Mouse (Mus musculus) stomach, embryonic 14.5 days (tissue): ENCODE measurements around the gene Hsph1. TPM values are rescaled to one million over a fixed set of nuclear protein-coding genes. Genes with fewer than 3 reads are reported as not detected.
A peak's percentile ranks its signal among the peaks of the same experiment; 100 is the strongest.

ENCODE experiments used
- ATAC-seq: fragments of 200-750 bp; cut with Nextera tagmentation; 2 replicates; pipeline ENCODE4 v1.8.0; 2017; ENCODE audit warnings: low read depth, moderate TSS enrichment; ENCODE audit not compliant: insufficient number of reproducible peaks, insufficient read depth, low FRiP score
- H3K27ac ChIP-seq: fragments of 300-500 bp; sonication (generic); 2 replicates; pipeline ENCODE4 v1.5.1; 2014; ENCODE audit warnings: mild to moderate bottlenecking, low read length, moderate library complexity, mixed read lengths
- H3K27me3 ChIP-seq: fragments of 300-500 bp; sonication (generic); 2 replicates; pipeline ENCODE4 v1.6.1; 2014; ENCODE audit warnings: low read length, control low read depth, mixed read lengths; ENCODE audit not compliant: control insufficient read depth, insufficient read depth
- H3K36me3 ChIP-seq: fragments of 300-500 bp; sonication (generic); 2 replicates; pipeline ENCODE4 v1.6.1; 2014; ENCODE audit warnings: mild to moderate bottlenecking, control low read depth, low read length, moderate library complexity, mixed read lengths; ENCODE audit not compliant: control insufficient read depth, insufficient read depth
- H3K4me1 ChIP-seq: fragments of 300-500 bp; sonication (generic); 2 replicates; pipeline ENCODE4 v1.6.1; 2014; ENCODE audit warnings: low read length, control low read depth, mixed read lengths; ENCODE audit not compliant: control insufficient read depth, insufficient read depth
- H3K4me2 ChIP-seq: fragments of 300-500 bp; sonication (generic); replicated peaks from 2 replicates; pipeline ENCODE4 v1.6.1; 2014; ENCODE audit warnings: low read depth, low read length, control low read depth
- H3K4me3 ChIP-seq: fragments of 300-500 bp; sonication (generic); 2 replicates; pipeline ENCODE4 v1.5.1; 2014; ENCODE audit warnings: low read depth, low read length, control low read depth
- H3K9ac ChIP-seq: fragments of 300-500 bp; sonication (generic); replicated peaks from 2 replicates; pipeline ENCODE4 v1.6.1; 2014; ENCODE audit warnings: low read depth, mild to moderate bottlenecking, control low read depth, low read length, moderate library complexity, mixed read lengths
- H3K9me3 ChIP-seq: fragments of 300-500 bp; sonication (generic); 2 replicates; pipeline ENCODE4 v1.6.1; 2016; ENCODE audit warnings: low read depth, low read length, control low read depth; ENCODE audit not compliant: control insufficient read depth
- WGBS: fragments of 180-500 bp; shearing (Covaris S2); extraction: QIAGEN DNeasy Blood & Tissue Kit; methylation state at CpG from one replicate; pipeline ENCODE4 v1.1.7; 2014; 5-methylcytosine and 5-hydroxymethylcytosine counted together
- polyA plus RNA-seq: library from polyadenylated mRNA; unstranded; fragments of >200 nt; fragmentation: Nextera tagmentation; extraction: Ambion mirVana; gene quantifications from 2 replicates; pipeline ENCODE4 v1.2.1, GENCODE M21; 2014

The Hsph1 gene
- polyA plus RNA-seq, 1 experiment from 2014 or later, result 42.7 TPM

- 56% methylated on average over 6 of the region's 6 CpGs for WGBS
- Histone ChIP-seq H3K27me3 (no peaks in the 10 kb centered on the region), H3K4me2 (no peak overlapping the region), H3K27ac (no peak overlapping the region), H3K9ac (no peak overlapping the region), H3K4me3 (no peak overlapping the region), H3K9me3 (no peaks in the 10 kb centered on the region), H3K36me3 (no peaks in the 10 kb centered on the region), H3K4me1 (no peaks in the 10 kb centered on the region)
- ATAC-seq, result peak; percentile 67; the same call in 1 of the 2 replicates
Observed at GRCm38 (mm10) chr5:149648895-149649406, 12.8 kb upstream of the Hsph1 start.

GRCm38 (mm10) chr5:149648196-149648595 lies 12.0 kb upstream of the Hsph1 start:
- H3K4me2 ChIP-seq, result no peak overlapping the region
- H3K27me3 ChIP-seq, result no peaks in the 10 kb centered on the region
- no peaks in the 10 kb centered on the region for H3K4me1 ChIP-seq
- no peaks in the 10 kb centered on the region for H3K9me3 ChIP-seq
- no peaks in the 10 kb centered on the region for H3K36me3 ChIP-seq
- no peak overlapping the region for H3K4me3 ChIP-seq
- WGBS, result 52% methylated on average over 4 of the region's 4 CpGs
- no peak overlapping the region for H3K9ac ChIP-seq
- no peak for ATAC-seq
- H3K27ac ChIP-seq, result no peak overlapping the region

- Histone ChIP-seq H3K9ac (no peak overlapping the region), H3K27ac (no peak overlapping the region), H3K4me2 (no peak overlapping the region), H3K4me3 (no peak overlapping the region), H3K9me3 (no peaks in the 10 kb centered on the region), H3K36me3 (no peaks in the 10 kb centered on the region), H3K27me3 (no peaks in the 10 kb centered on the region), H3K4me1 (no peaks in the 10 kb centered on the region)
- ATAC-seq, result no peak
- WGBS, result 64% methylated on average over 8 of the region's 8 CpGs
Observed at GRCm38 (mm10) chr5:149647367-149648115, 11.4 kb upstream of the Hsph1 start.

- Histone ChIP-seq H3K27ac (no peak overlapping the region), H3K4me2 (no peak overlapping the region), H3K27me3 (no peaks in the 10 kb centered on the region), H3K36me3 (no peaks in the 10 kb centered on the region), H3K9ac (no peak overlapping the region), H3K4me1 (no peaks in the 10 kb centered on the region), H3K4me3 (no peak overlapping the region), H3K9me3 (no peaks in the 10 kb centered on the region)
- 76% methylated on average over 11 of the region's 11 CpGs for WGBS
- ATAC-seq, result no peak
Observed at GRCm38 (mm10) chr5:149642783-149643509, 6.8 kb upstream of the Hsph1 start.

GRCm38 (mm10) chr5:149642366-149642765 lies 6.2 kb upstream of the Hsph1 start:
- WGBS, result 41% methylated on average over 6 of the region's 6 CpGs
- Histone ChIP-seq H3K9ac (no peak overlapping the region), H3K4me3 (no peak overlapping the region), H3K27ac (no peak overlapping the region), H3K4me1 (no peaks in the 10 kb centered on the region), H3K9me3 (no peaks in the 10 kb centered on the region), H3K27me3 (no peaks in the 10 kb centered on the region), H3K4me2 (no peak overlapping the region), H3K36me3 (no peaks in the 10 kb centered on the region)
- no peak for ATAC-seq

GRCm38 (mm10) chr5:149641277-149641892 lies 5.2 kb upstream of the Hsph1 start:
- 76% methylated on average over 8 of the region's 8 CpGs for WGBS
- no peak overlapping the region for H3K4me3 ChIP-seq
- no peak overlapping the region for H3K27ac ChIP-seq
- H3K9ac ChIP-seq, result no peak overlapping the region
- H3K27me3 ChIP-seq, result no peaks in the 10 kb centered on the region
- H3K36me3 ChIP-seq, result no peaks in the 10 kb centered on the region
- H3K4me2 ChIP-seq, result no peak overlapping the region
- ATAC-seq, result no peak
- no peaks in the 10 kb centered on the region for H3K9me3 ChIP-seq
- no peaks in the 10 kb centered on the region for H3K4me1 ChIP-seq

- H3K9me3 ChIP-seq, result no peaks in the 10 kb centered on the region
- H3K4me2 ChIP-seq, result peak overlapping the region; percentile 43
- no peaks in the 10 kb centered on the region for H3K27me3 ChIP-seq
- no peak overlapping the region for H3K27ac ChIP-seq
- H3K36me3 ChIP-seq, result peaks cover 12% of the 10 kb centered on the region
- peaks cover 13% of the 10 kb centered on the region for H3K4me1 ChIP-seq
- H3K4me3 ChIP-seq, result peak overlapping the region; percentile 71
- WGBS, result 51% methylated on average over 8 of the region's 8 CpGs
- peak overlapping the region; percentile 32; the same call in 1 of the 2 replicates for H3K9ac ChIP-seq
- ATAC-seq, result no peak
Observed at GRCm38 (mm10) chr5:149637306-149637705, 1.1 kb upstream of the Hsph1 start.

- H3K27me3 ChIP-seq, result no peaks in the 10 kb centered on the region
- peak overlapping the region; percentile 67 for H3K9ac ChIP-seq
- ATAC-seq, result no peak
- peak overlapping the region; percentile 58 for H3K4me2 ChIP-seq
- H3K9me3 ChIP-seq, result no peaks in the 10 kb centered on the region
- H3K4me3 ChIP-seq, result peak overlapping the region; percentile 71
- H3K27ac ChIP-seq, result peak overlapping the region; percentile 90
- peaks cover 13% of the 10 kb centered on the region for H3K4me1 ChIP-seq
- H3K36me3 ChIP-seq, result peaks cover 27% of the 10 kb centered on the region
- WGBS, result under 1% methylated on average over 24 of the region's 24 CpGs
Observed at GRCm38 (mm10) chr5:149635556-149635955, 620 bp downstream of the Hsph1 start.
